Mouse (Mus musculus) retina, adult 2 months (tissue): ENCODE results near the gene A930002H24Rik.
"Not testable (repeated sequence)": the region's sequence is repeated elsewhere in the genome, so short reads cannot be mapped to it uniquely, and the experiment has no call there.

Source experiments
- DNase-seq: peaks from one replicate; pipeline ENCODE4 v3.0.0-alpha.2; 2012; ENCODE audit warnings: low read depth, low spot score

Gene A930002H24Rik

GRCm38 (mm10) chr17:63863647-63864149 is at the start of gene A930002H24Rik:
Gene A930002H24Rik (minus strand): TSS chr17:63863791.
- DNase-seq = peak; percentile 87

GRCm38 (mm10) chr17:63909297-63909696 is 45.7 kb upstream of the A930002H24Rik start:
- DNase-seq = no peak

- no peak for DNase-seq
Measured at GRCm38 (mm10) chr17:63897050-63897449, 33.5 kb upstream of the A930002H24Rik start.

GRCm38 (mm10) chr17:63895829-63896228 is 32.2 kb upstream of the A930002H24Rik start:
- DNase-seq = no peak

GRCm38 (mm10) chr17:63890611-63891010 is 27.0 kb upstream of the A930002H24Rik start:
- no peak for DNase-seq

GRCm38 (mm10) chr17:63886988-63887387 is 23.4 kb upstream of the A930002H24Rik start:
- no peak for DNase-seq

GRCm38 (mm10) chr17:63880009-63880408 is 16.4 kb upstream of the A930002H24Rik start:
- no peak for DNase-seq

- no peak for DNase-seq
Measured at GRCm38 (mm10) chr17:63878889-63879288, 15.3 kb upstream of the A930002H24Rik start.

- no peak for DNase-seq
Measured at GRCm38 (mm10) chr17:63871773-63872172, 8.2 kb upstream of the A930002H24Rik start.

GRCm38 (mm10) chr17:63864171-63864571 is 580 bp upstream of the A930002H24Rik start:
- DNase-seq = no peak

GRCm38 (mm10) chr17:63863012-63863630 is 470 bp downstream of the A930002H24Rik start, which contains the start of gene Fer:
Gene Fer (plus strand): TSS chr17:63863062.
- DNase-seq = peak; percentile 26

- DNase-seq = no peak
Measured at GRCm38 (mm10) chr17:63862399-63862798, 1.2 kb downstream of the A930002H24Rik start.

- DNase-seq = no peak
Measured at GRCm38 (mm10) chr17:63860988-63861387, 2.6 kb downstream of the A930002H24Rik start.

GRCm38 (mm10) chr17:63857023-63857544 is 6.5 kb downstream of the A930002H24Rik start:
- no peak for DNase-seq

GRCm38 (mm10) chr17:63850016-63850415 is 13.6 kb downstream of the A930002H24Rik start:
- DNase-seq = no peak

- peak; percentile 60 for DNase-seq
Measured at GRCm38 (mm10) chr17:63849566-63849965, 14.0 kb downstream of the A930002H24Rik start.

GRCm38 (mm10) chr17:63849151-63849550 is 14.4 kb downstream of the A930002H24Rik start:
- DNase-seq = no peak

- not testable (repeated sequence) for DNase-seq
Measured at GRCm38 (mm10) chr17:63845766-63846165, 17.8 kb downstream of the A930002H24Rik start.

GRCm38 (mm10) chr17:63844936-63845335 is 18.7 kb downstream of the A930002H24Rik start:
- no peak for DNase-seq

- DNase-seq = no peak
Measured at GRCm38 (mm10) chr17:63842226-63842625, 21.4 kb downstream of the A930002H24Rik start.

GRCm38 (mm10) chr17:63839636-63840269 is 23.8 kb downstream of the A930002H24Rik start:
- DNase-seq = peak; percentile 37

GRCm38 (mm10) chr17:63838144-63838543 is 25.4 kb downstream of the A930002H24Rik start:
- no peak for DNase-seq

- DNase-seq = no peak
Measured at GRCm38 (mm10) chr17:63836641-63837040, 26.9 kb downstream of the A930002H24Rik start.
